Mouse (Mus musculus) right cerebral cortex, postnatal 10 days (tissue): ENCODE measurements at regions not wholly inside any gene's neighbourhood (a gene's known extent, or its start where the extent isn't known, plus 50 kb on each side); places are given as distances from the start of the nearest gene placed in this dataset.
"Not testable (repeated sequence)": the region's sequence is repeated elsewhere in the genome, so short reads cannot be mapped to it uniquely, and the experiment has no call there.

Experiments
- DNase-seq, 2 experiments: peaks; one replicate each; pipeline ENCODE4 v3.0.0; 2021; ENCODE audit warnings: low spot score in 2 of 2

DNA sequence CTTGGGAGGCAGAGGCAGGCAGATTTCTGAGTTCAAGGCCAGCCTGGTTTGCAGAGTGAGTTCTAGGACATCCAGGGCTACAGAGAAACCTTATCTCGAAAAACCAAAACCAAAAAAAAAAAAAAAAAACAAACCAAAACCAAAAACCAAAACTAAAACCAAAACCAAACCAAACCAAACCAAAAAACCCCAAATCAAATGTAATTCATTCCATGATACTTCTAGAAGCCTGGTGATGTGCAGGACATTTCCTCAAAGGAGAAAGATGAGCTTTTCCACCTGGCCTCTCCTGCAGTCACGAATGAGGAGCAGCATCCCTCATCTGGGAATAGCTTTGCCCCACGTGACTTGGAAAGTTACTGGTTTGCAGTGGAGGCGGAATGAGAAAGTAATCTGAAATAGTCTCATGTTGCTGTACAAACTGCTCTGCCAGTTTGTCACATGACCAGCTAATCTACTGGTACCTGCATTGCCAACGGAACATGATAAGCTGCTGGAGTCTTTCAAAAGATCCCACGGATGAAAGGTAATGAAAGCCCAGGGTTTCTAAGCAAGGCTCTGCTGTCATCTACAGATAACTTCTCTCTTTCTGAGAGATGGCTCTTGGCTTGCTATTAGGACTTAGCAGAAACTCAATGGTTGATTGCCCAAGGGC lies 127.8 kb upstream of the Max start:
- DNase-seq: no peak

DNA sequence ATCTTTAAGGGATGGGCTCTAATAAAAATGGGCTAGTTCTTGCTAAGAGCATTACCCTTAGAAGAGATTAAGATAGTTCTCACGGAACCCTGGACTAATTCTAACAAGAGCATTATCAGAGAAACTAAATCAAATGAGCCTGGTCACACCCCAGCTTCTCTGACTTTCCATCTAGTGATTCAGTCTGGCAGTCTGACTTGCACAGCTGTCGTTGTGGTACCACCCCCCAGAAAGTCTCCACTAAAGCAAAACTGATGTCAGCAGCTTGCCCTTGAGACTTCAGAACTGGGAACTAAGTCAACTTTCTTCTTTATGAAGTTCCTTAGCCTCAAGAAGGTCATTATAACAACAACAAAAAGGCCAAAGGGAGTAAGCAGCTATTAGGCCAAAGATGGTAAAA lies 126.5 kb upstream of the Max start:
- DNase-seq: no peak

DNA sequence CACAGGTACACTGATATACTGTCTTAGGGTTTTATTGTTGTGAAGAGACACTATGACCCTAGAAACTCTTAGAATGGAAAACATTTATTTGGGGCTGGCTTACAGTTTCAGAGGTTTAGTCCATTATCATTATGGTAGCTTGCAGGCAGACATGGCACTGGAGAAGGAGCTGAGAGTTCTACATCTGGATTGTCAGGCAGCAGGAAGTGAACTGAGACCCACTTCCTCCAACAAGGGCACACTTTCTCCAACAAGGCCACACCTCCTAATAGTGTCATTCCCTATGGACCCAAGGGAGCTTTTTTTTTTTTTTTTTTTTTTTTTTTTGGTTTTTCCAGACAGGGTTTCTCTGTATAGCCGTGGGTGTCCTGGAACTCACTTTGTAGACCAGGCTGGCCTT lies 124.9 kb upstream of the Max start:
- not testable (repeated sequence) for DNase-seq

DNA sequence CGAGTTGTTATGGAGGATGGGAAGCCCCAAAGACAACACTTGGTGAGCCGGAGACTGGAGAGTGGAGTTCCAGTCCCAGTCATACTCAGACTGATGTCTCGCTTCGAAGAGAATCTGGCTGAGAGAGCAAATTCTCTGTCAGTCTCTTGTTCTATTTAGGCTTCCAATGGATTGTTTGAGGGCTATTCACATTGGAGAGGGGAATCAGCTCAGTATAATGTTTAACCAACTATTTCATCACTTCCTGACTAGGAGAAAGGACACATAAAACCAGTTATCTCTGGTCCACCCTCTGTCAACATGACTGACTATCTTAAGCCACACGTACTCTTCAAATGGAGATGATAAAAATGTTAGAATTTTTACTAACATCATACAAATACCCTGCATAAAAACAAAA lies 123.9 kb upstream of the Max start:
- no peak for DNase-seq

DNA sequence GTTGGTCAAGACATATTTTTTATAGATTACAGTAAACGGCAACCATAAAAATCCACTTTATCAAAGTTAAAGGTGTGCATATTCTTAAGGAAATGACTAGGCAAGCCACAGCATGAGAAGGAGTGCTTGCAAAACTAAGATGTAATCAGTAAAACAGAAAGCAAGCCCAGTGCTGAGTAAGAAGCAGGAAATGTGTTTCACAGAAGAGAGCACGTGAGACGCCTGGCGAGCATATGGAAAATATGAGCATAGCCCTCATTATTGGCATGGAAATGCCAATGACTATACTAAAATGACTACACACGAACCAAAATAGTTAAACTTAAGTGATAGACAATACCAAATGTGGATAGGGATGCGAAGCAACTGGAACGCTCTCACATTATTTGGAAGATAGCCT lies 123.2 kb upstream of the Max start:
- no peak for DNase-seq

DNA sequence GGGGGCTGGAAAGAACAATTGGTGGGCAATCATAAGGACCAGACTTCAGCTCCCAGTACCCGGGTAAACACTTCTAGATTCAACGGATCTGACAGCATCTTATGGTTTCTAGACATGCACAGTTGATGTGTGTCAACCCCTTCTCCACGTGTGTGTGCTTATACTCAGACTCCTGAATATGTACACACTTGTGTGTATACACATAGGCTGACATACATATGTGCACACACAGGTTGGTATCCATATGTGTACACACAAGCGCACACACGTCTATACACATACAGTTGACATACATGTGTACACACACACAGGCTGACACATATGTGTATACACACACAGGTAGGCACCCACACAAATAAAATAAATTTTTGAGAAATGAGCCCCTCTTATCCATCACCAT lies 122.7 kb upstream of the Max start:
- DNase-seq: no peak

DNA sequence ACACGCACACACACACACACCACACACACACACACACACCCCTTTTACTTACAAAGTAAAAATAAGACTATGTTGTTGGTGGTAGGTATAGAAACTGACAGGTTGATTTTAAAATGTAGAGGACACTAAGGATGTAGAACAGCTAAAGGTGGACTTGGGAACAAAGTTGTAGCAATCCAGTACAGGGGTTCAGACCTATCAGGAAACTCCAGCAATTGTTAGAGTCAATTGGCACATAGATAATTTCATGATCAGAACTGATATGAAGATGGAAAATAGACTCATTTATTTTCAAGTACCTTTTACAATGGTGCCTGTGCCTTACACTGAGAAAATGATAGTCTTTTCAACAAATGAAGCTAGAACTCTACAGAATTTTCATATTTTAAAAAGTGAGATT lies 122.3 kb upstream of the Max start:
- DNase-seq: no peak

DNA sequence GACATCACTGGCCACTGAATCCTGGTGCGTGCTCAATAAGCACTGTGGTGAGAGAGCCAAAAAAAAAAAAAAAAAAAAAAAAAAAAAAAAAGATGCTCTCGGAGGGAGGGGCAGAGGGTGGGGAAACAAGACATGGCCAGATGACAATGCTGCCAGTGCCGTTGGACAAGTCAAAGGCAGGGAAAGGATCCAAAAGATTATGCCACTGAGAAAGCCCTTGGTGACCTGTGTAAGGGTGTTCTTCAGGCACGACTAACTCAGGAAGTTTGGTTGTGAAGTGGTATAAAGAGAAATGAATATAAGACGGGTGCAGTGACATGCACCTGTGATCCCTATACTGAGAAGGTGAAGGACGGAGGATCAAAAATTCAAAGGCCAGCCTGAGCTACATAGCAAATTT lies 121.8 kb upstream of the Max start:
- no peak for DNase-seq

DNA sequence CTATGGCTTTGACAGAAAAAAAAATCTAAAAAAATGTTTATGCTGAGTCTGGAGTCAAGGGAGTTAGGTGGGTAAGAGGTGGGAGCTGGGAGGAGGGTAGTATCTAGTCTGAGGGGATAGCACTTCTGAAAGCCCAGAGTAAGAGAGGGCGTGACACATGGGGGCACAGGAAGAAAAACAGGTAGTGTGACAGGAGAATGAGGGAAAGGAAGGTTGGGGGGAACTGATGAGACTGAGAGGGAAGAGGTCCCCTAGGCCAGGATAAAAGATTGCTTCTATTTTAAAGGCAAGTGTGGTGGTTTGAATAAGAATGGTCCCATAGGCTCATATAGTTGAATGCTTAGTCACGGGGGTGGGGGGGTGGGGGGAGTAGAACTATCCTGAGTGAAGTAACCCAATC lies 119.8 kb upstream of the Max start:
- no peak for DNase-seq

DNA sequence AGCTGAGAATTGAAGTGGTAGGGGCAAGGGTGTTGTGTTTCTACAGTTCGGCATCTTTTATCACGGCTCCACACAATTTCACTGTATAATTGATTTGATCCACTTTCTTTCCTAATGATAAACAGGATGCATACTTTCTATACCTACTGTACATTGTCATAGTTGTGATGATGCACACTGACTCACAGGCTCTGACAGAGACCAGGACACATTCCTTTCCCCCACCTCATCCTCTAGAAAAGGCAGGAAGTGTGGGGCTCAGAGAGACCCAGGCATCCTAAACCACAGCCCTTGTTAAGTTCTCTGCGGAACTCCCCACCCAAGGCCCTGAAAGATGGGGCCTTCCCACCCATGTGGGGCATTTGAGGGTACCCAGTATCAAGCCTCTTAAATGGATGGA lies 117.5 kb upstream of the Max start:
- no peak for DNase-seq

DNA sequence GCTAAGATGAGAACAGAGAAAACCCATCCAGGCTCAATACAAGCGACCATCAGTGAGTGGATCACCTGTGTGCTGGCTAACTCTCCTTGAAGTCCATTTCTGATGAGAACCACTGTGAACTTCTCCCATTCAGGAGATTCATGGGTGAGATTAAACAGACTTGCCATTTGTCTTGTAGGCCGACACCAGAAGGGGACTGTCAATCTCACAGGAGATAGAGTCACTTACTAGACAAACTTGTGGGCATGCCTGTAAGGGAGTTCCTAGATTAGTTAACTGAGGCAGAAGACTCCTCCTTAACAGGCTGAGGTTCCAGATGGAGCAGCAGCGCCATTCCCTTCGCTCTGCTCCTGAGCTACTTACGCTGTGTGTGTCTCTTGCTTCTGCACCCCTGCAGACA lies 114.7 kb upstream of the Max start:
- DNase-seq: no peak

DNA sequence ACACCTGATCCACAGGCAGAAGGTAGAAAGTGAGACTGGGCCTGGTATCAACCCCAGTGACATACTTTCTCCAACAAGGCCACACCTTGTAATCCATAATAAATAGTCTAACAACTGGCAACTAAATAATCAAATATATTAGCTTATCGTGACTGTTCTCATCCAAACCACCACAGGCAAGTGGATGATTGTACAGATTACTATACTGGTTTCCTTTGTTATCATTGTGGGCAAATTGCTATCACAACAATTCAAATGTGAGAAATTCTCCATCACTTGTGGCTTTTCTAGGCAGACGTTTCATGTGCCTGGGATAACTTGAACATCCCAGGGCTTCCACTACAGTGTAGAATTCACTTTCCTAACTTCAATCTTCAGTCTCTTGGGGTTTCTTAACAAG lies 112.6 kb upstream of the Max start:
- no peak for DNase-seq

DNA sequence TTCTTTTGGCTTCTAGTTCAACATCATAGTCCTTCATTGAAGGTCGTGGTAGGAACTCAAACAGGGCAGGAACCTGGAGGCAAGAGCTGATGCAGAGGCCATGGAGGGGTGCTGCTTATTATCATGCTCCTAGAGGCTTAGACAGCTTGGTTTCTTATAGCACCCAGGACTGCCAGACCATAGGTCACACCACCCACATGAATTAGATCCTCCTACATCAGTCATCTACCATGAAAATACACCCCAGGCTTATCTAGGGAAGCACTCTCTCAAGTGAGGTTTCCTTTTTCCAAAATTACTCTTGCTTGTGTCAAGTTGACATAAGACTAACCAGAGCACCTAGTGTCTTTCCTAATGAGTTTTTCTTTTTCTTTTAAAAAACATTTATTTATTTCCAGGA lies 109.7 kb upstream of the Max start:
- no peak for DNase-seq

DNA sequence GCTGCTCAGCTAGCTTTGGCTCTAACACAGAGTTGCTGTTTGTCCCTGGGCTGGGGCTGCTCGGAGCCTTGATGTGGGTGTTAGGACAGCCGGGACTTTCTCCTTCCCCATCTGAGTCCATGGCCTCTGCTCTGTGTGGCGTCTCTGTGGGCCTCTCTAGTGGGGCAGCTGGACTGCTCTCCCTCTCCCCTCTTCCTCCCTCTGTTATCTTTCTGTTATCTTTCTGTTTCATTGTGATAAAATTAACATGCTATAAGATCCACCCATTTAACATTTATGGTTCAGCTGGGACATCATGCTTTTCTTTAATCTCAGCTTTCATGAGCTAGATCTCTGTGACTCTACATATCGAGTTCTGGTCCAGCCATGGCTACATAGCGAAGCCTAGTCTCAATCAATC lies 105.9 kb upstream of the Max start:
- no peak for DNase-seq

DNA sequence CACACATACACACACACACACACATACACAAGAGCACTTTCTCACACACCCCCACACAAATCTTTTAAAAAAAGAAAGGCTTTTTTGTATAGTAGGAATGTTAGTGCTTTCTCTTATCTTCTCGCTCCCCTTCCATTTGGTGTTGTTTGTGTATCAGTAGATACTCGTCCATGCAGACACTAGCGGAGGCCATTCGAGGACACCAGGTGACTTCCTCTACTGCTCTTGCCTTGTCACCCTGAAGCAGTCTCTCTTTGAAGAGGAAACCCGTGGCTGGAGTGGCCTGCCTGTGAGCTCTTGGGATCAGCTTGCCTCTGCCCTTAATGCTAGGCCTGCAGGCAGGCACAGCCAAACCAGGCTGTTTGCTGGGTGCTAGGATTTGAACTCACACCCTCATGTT lies 105.1 kb upstream of the Max start:
- DNase-seq: no peak

DNA sequence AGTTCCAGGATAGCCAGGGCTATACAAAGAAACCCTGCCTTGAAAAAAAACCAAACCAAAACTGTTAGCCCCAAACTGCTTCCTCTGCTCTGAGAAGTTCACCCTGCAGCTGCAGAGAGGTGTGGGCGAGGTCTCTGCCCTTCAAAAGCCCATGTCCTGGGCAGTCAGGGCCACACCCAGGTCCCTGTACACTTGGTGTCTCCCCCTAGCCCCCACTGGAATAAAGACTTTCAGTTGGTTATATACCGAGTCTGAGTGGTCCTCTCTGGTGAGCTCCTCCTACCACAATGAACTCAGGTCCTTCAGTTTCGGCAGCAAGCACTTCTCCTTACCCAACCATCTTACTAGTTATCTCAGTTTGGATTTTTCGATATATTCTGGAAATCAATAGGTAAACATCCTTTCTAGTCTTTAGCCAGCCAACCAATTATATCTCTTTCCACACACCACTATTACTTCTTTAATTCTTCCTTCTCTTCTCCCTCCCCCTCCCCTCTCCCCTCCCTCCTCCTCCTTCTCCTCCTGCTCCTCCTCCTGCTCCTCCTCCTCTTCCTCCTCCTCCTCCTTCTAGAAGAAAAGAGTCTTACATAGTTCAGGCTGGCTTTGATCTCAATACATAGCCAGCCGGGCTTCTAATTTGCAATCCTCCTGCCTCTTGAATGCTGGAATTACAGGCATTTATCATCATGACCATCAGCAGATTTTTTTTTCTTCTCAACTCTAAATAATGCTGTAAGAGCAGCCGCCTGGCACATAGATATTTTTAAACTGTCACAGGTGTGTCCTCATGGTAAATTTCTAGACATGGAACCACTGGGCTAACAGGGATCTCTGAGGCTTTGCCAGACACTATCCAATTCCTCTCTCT lies 103.9 kb upstream of the Max start:
- no peak for DNase-seq

DNA sequence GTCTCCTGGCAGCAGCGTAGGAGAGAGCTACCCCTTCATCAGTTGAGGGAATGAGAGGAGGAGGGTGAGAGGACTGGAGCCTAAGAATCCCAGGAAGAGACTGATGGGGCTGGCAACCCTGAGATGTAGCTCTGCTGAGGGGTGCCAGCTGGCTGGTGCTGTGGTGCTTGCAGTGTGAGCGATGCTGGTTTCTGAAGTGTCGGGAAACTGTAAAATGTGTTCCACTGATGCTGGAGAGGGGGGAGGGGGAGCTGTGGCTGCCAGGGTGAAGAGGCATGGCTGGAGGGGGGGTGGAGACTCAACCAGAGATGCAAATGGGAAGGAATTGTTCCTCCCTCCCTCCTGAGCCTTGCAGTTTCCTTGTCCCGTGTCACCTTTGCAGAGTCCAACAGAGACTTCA lies 102.0 kb upstream of the Max start:
- peak; percentile 34 to 46 for DNase-seq

DNA sequence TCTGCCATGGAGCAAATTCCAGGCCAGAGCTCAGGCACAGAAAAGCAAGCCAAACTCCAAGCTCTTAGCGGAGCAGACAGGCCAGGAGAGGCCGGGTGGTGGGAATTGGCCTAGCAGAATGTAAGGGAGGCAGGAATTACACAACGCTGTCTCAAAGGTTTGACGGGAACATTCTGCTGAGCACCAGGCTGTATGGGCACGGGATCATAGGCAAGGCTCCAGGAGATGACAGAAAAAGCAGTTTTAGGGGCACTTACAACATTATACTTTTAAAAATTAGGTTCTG lies 99.5 kb upstream of the Max start:
- DNase-seq: no peak

DNA sequence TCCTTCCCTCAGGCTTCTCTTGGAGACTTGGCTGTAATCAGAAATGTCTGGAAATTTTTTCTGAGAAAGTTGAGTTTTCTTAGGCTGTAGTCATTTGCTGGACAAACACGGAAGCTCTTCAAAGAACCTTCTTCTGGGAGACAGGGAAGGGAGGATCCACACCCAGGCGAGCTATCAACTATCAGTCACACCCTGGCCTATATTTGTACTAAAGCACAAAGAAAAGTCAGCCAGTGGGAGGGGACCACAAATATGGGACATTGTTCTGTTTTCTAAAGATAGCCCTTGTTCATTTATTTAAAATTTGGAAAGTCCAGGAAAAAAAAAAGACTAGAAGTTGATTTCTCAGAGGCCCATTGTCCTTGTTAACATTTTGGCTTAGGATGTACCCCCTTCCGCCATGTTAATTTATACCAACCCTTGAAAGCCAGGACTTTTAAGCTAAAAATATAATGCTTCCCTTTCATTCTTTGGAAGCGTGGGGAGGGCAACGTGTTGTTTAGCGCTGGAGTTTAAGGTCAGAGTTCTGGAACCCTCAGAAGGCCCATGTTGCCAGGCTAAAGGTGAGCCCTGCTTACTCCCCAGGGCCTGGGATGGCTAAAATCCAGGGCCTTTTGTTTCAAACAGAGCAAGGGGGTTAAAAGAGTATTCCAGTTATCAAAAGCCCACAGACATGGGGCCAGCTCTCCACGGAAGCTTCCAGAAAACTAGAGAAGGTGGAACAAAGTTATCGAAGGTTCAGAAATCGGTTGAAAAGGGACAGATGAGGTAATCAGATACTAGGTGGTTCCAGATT lies 99.0 kb upstream of the Max start:
- no peak for DNase-seq

DNA sequence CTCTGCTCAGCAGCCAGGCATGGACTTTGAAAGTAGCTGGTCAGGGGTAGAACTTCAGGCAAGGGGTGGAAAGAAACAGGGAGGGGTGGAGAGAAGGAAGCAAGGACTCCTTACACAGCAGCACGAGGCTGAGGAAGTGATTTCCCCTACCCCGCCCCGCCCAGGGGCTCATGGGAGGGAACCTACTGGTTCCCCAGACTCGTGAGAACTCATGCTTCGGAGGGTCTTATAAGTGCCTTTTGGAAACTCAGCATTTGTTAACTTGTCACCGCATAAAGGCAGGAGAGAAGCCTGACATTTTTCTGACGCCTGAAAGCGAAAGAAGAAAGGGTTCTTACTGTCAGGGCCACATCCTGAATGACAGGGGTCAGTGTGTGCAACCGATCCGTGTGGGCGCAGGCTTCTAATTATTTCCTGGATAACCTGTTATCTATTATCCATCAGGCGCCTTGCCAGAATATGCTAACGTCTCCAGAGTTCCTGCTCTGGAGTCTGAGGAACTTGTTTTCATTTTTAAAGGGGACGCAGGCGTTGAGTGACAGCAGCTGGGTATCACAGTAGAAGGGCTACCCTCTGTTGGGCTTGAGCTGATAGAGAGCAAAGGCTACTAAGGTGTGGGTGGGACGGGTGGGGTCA lies 98.2 kb upstream of the Max start:
- no peak for DNase-seq

DNA sequence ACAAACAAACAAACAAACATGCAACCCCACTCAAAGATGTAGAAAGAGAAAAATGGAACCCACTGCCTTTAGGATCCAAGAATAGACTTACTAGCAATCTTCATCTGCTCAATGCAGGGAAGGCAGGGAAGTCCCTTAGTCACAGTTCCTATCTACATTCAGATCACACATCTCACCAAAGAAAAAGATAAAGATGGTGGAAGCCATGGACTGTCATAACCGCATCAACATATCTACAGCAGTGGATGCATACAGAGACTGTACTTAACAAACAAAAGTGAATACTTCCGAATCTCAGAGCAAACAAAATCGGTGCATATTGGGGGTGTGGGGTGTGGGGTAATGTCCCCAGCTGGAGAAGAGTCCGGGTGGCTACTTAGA lies 97.7 kb upstream of the Max start:
- no peak for DNase-seq

DNA sequence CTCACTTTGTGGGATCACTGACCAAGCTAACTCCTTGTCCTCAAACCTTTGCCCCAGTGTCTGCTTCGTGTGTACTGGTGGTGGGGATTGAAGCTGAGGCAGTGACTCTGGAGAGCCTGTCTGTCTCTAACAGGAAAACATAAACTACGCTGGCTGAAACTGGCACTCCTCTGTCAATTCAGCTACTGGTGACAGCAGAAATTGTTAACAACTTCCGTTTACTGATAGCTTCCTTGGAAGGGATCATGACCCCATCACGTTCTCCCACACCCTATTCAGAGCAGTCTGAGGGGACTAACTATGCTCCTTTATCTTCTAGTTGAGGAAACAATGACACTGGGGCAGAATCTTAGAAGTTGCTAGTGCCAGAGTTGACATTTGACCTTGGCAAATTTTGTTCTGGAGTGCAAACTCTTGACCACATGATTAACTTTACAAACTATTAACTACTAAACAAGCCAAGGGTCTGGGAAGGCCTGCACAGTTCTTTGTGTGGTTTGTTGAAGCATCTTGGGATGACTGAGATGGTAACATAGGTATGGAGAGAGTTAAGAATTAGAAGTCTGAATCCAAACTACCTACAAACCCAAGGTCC lies 96.7 kb upstream of the Max start:
- no peak for DNase-seq
